28 mouse cellular contexts compared by ENCODE assay signal in the genomic region with DNA sequence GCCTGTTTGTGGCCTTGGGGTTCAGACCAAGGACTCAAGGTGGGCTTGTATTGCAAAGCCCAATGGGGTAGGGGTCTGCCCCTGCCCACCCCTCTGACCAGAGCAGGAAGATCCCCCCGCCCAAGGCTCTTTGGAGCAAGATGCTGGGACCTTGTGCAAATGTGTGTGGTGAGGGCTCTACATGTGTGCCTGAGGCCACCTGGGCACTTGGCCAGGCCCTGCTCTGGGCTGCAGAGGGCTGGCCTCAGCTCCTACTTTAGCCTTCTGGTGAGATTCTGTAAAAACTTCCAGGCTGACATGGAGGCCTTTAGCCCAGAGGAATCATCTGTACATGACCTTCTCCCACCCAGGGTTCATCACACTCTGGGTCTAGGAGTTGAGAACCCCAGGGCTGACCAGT. TPM values are rescaled to one million over a fixed set of nuclear protein-coding genes. Genes with fewer than 3 reads are reported as not detected.
DNase-seq lines count a peak whose midpoint lies in the region; ATAC-seq lines count a peak whose summit lies in the region.
"Had no signal": no experiment of that assay in that cellular context is flagged by ENCODE, and none has a peak within 500 bp of the region (broad histone marks: within the 10 kb centered on the region; RNA-seq: fewer than 3 reads in every experiment).

No protein-coding gene starts in this region.

- no peak overlapping the region for H3K27ac ChIP-seq in hindbrain, embryonic 15.5 days (replicated peaks)
- no peak overlapping the region for H3K27ac ChIP-seq in hindbrain, embryonic 13.5 days
- H3K27ac ChIP-seq in embryonic facial prominence, embryonic 10.5 days (replicated peaks), result peak overlapping the region; percentile 14; the same call in 1 of the 2 replicates
- H3K27ac ChIP-seq in liver, embryonic 11.5 days (ENCODE audit: low read depth, low read length), result no peak overlapping the region
- H3K27ac ChIP-seq: forebrain, embryonic 15.5 days; gastrocnemius, adult 2 months; heart, embryonic 13.5 days; kidney, embryonic 15.5 days; layer of hippocampus, adult 2 months; liver, embryonic 15.5 days; midbrain, embryonic 12.5 days; neural tube, embryonic 13.5 days had no signal

- no peaks in the 10 kb centered on the region for H3K9me3 ChIP-seq in hindbrain, embryonic 15.5 days
- no peaks in the 10 kb centered on the region for H3K9me3 ChIP-seq in hindbrain, embryonic 13.5 days
- no peaks in the 10 kb centered on the region for H3K9me3 ChIP-seq in embryonic facial prominence, embryonic 10.5 days
- H3K9me3 ChIP-seq in liver, embryonic 11.5 days (ENCODE audit: control insufficient read depth, low read length), result no peaks in the 10 kb centered on the region
- H3K9me3 ChIP-seq: forebrain, embryonic 15.5 days; heart, embryonic 13.5 days; kidney, embryonic 15.5 days; liver, embryonic 15.5 days; midbrain, embryonic 12.5 days; neural tube, embryonic 13.5 days had no signal

- 0 out of 2 replicates have a peak, but pooled peaks have one; percentile 27 for ATAC-seq in hindbrain, embryonic 15.5 days (ENCODE audit: low FRiP score, low read depth)
- no peak for ATAC-seq in hindbrain, embryonic 13.5 days (ENCODE audit: low FRiP score)
- ATAC-seq in liver, embryonic 11.5 days (replicated peaks; ENCODE audit: low FRiP score), result no peak
- ATAC-seq: forebrain, embryonic 15.5 days; hindbrain, embryonic 16.5 days; Patski had no signal

- no peak overlapping the region for H3K4me2 ChIP-seq in hindbrain, embryonic 15.5 days
- no peak overlapping the region for H3K4me2 ChIP-seq in hindbrain, embryonic 13.5 days
- H3K4me2 ChIP-seq in liver, embryonic 11.5 days, result no peak overlapping the region
- H3K4me2 ChIP-seq: forebrain, embryonic 15.5 days; heart, embryonic 13.5 days; kidney, embryonic 15.5 days; liver, embryonic 15.5 days; lung, embryonic 14.5 days; midbrain, embryonic 12.5 days; neural tube, embryonic 13.5 days had no signal

- DNase-seq in heart, adult 11 months, result peak; percentile 81
- no peak for DNase-seq in heart, adult 9 months (ENCODE audit: low spot score in 2 of 2)
- DNase-seq in MN1 (ENCODE audit: low spot score), result peak; percentile 13
- no peak for DNase-seq in embryonic facial prominence, embryonic 10.5 days (ENCODE audit: low spot score)
- DNase-seq in liver, embryonic 11.5 days (ENCODE audit: low spot score), result no peak
- DNase-seq: adrenal gland, postnatal 14 days; cerebellum, adult 11 months; cerebellum, adult 9-10 months; gastrocnemius, adult 2 months; kidney, adult 18-20 months; kidney, postnatal 25 days; liver; lung, embryonic 14.5 days; lung, postnatal 36 days; right cerebral cortex, postnatal 4 days; thymus, adult 2 months; thymus, postnatal 36 days had no signal

- 79% methylated on average over 1 of the region's 1 CpGs for WGBS in hindbrain, embryonic 15.5 days
- WGBS in hindbrain, embryonic 13.5 days, result 95% methylated on average over 1 of the region's 1 CpGs
- 77% methylated on average over 1 of the region's 1 CpGs for WGBS in embryonic facial prominence, embryonic 10.5 days
- WGBS in liver, embryonic 11.5 days, result 77% methylated on average over 1 of the region's 1 CpGs

- H3K9ac ChIP-seq in hindbrain, embryonic 15.5 days, result no peak overlapping the region
- H3K9ac ChIP-seq in hindbrain, embryonic 13.5 days, result no peak overlapping the region
- H3K9ac ChIP-seq in liver, embryonic 11.5 days (ENCODE audit: low read depth, low read length), result no peak overlapping the region
- H3K9ac ChIP-seq: forebrain, embryonic 15.5 days; heart, embryonic 13.5 days; kidney, embryonic 15.5 days; liver, embryonic 15.5 days; lung, embryonic 14.5 days; midbrain, embryonic 12.5 days; neural tube, embryonic 13.5 days had no signal

- no peaks in the 10 kb centered on the region for H3K36me3 ChIP-seq in hindbrain, embryonic 15.5 days
- H3K36me3 ChIP-seq in hindbrain, embryonic 13.5 days, result no peaks in the 10 kb centered on the region
- no peaks in the 10 kb centered on the region for H3K36me3 ChIP-seq in embryonic facial prominence, embryonic 10.5 days (replicated peaks)
- no peaks in the 10 kb centered on the region for H3K36me3 ChIP-seq in liver, embryonic 11.5 days (ENCODE audit: control insufficient read depth, insufficient read depth, low read length)
- H3K36me3 ChIP-seq: forebrain, embryonic 15.5 days; heart, embryonic 13.5 days; kidney, embryonic 15.5 days; liver, embryonic 15.5 days; midbrain, embryonic 12.5 days; neural tube, embryonic 13.5 days had no signal

- no peak overlapping the region for H3K4me3 ChIP-seq in hindbrain, embryonic 15.5 days
- H3K4me3 ChIP-seq in hindbrain, embryonic 13.5 days, result no peak overlapping the region
- no peak overlapping the region for H3K4me3 ChIP-seq in embryonic facial prominence, embryonic 10.5 days
- no peak overlapping the region for H3K4me3 ChIP-seq in liver, embryonic 11.5 days (ENCODE audit: low read depth, low read length)
- H3K4me3 ChIP-seq: forebrain, embryonic 15.5 days; gastrocnemius, adult 2 months; heart, embryonic 13.5 days; kidney, embryonic 15.5 days; layer of hippocampus, adult 2 months; liver, embryonic 15.5 days; midbrain, embryonic 12.5 days; neural tube, embryonic 13.5 days had no signal

- no peaks in the 10 kb centered on the region for H3K4me1 ChIP-seq in hindbrain, embryonic 15.5 days (replicated peaks)
- 0 out of 2 replicates have a peak, but pooled peaks cover 3% of the 10 kb centered on the region for H3K4me1 ChIP-seq in hindbrain, embryonic 13.5 days (replicated peaks)
- peaks cover 20% of the 10 kb centered on the region for H3K4me1 ChIP-seq in embryonic facial prominence, embryonic 10.5 days
- no peaks in the 10 kb centered on the region for H3K4me1 ChIP-seq in liver, embryonic 11.5 days (replicated peaks; ENCODE audit: control insufficient read depth, insufficient read depth, low read length)
- H3K4me1 ChIP-seq: liver, embryonic 15.5 days; midbrain, embryonic 12.5 days; neural tube, embryonic 13.5 days had no signal

- H3K27me3 ChIP-seq in hindbrain, embryonic 15.5 days, result no peaks in the 10 kb centered on the region
- H3K27me3 ChIP-seq in hindbrain, embryonic 13.5 days, result no peaks in the 10 kb centered on the region
- H3K27me3 ChIP-seq in embryonic facial prominence, embryonic 10.5 days (replicated peaks; ENCODE audit: low read depth, poor library complexity, severe bottlenecking), result no peaks in the 10 kb centered on the region
- no peaks in the 10 kb centered on the region for H3K27me3 ChIP-seq in liver, embryonic 11.5 days (replicated peaks; ENCODE audit: control insufficient read depth, insufficient read depth, low read length)
- H3K27me3 ChIP-seq: forebrain, embryonic 15.5 days; heart, embryonic 13.5 days; kidney, embryonic 15.5 days; liver, embryonic 15.5 days; neural tube, embryonic 13.5 days; Patski had no signal

RNA-seq across cellular contexts. Expression of a gene that starts 35.3 kb away (rescaled TPM):
- polyA plus RNA-seq in hindbrain, embryonic 15.5 days (2015; fragmentation: Nextera tagmentation; extraction: Ambion mirVana), result 0.51 and 0.94 TPM in 2 replicates
- polyA plus RNA-seq in hindbrain, embryonic 13.5 days (2015; fragmentation: Nextera tagmentation; extraction: Ambion mirVana), result 0.77 and 0.83 TPM in 2 replicates
- 0.44 and 0.86 TPM in 2 replicates for polyA plus RNA-seq in embryonic facial prominence, embryonic 10.5 days (2016; fragmentation: Nextera tagmentation; extraction: Ambion mirVana)
- 0.38 TPM in 1 of 2 replicates, not detected in the other for polyA plus RNA-seq in liver, embryonic 11.5 days (2014; fragmentation: Nextera tagmentation; extraction: Ambion mirVana)
- polyA plus RNA-seq: liver, embryonic 15.5 days had no signal

Comparison
In these comparisons a context has a peak if more than half of its experiments do, and no peak if none do; other contexts are left out.
1. DNase-seq: peak in heart, adult 11 months (single experiment) and MN1 (single experiment); none in heart, adult 9 months (0 of 2), embryonic facial prominence, embryonic 10.5 days (single experiment) and liver, embryonic 11.5 days (single experiment).